ENCODE assay signal across 14 mouse cellular contexts in genomic region chr17:87332142-87332815, GRCm38 (mm10). TPM values are rescaled to one million over a fixed set of nuclear protein-coding genes. Genes with fewer than 3 reads are reported as not detected.
A peak's percentile ranks its signal among the peaks of the same experiment; 100 is the strongest.
DNase-seq lines count a peak whose midpoint lies in the region; ATAC-seq and TF ChIP-seq lines count a peak whose summit lies in the region.
"Had no signal": no experiment of that assay in that cellular context is flagged by ENCODE, and none has a peak within 500 bp of the region (broad histone marks: within the 10 kb centered on the region; RNA-seq: fewer than 3 reads in every experiment).

No protein-coding gene starts in this region.

- no peaks in the 10 kb centered on the region for H3K36me3 ChIP-seq in neural tube, embryonic 12.5 days
- no peaks in the 10 kb centered on the region for H3K36me3 ChIP-seq in hindbrain, embryonic 16.5 days (ENCODE audit: control insufficient read depth, insufficient read depth, low read length)
- H3K36me3 ChIP-seq in stomach, embryonic 16.5 days (ENCODE audit: control insufficient read depth, insufficient read depth, low read length), result no peaks in the 10 kb centered on the region; the same call in 1 of the 2 replicates

- peak; percentile 56 to 68 for DNase-seq in cerebellum, adult 2 months
- no peak for DNase-seq in cerebellum, adult 11 months
- no peak for DNase-seq in neural tube, embryonic 10.5 days (ENCODE audit: extremely low spot score, low spot score)
- DNase-seq in kidney, postnatal 4 days, result no peak
- DNase-seq in urinary bladder, postnatal 4 days (ENCODE audit: low spot score in 2 of 2), result no peak
- DNase-seq: kidney, postnatal 36 days; left cerebral cortex, postnatal 4 days had no signal

- TF ChIP-seq CTCF in cerebellum, adult 2 months (IDR thresholded peaks at IDR 0.05; ENCODE audit: borderline replicate concordance, insufficient read depth, low read depth, low read length), result no peak

- H3K4me3 ChIP-seq in cerebellum, adult 2 months (replicated peaks; ENCODE audit: insufficient read depth, low read depth, low read length), result peak overlapping the region; percentile 20
- no peak overlapping the region for H3K4me3 ChIP-seq in neural tube, embryonic 12.5 days
- H3K4me3 ChIP-seq in hindbrain, embryonic 16.5 days (ENCODE audit: low read length), result no peak overlapping the region
- H3K4me3 ChIP-seq in stomach, embryonic 16.5 days (replicated peaks; ENCODE audit: low read length), result no peak overlapping the region
- H3K4me3 ChIP-seq: embryonic facial prominence, embryonic 15.5 days; megakaryocyte, embryonic 14.5 days had no signal

- H3K9ac ChIP-seq in neural tube, embryonic 12.5 days, result no peak overlapping the region
- no peak overlapping the region; the same call in 1 of the 2 replicates for H3K9ac ChIP-seq in hindbrain, embryonic 16.5 days (ENCODE audit: low read depth, low read length)
- peak overlapping the region; percentile 21; the same call in 1 of the 2 replicates for H3K9ac ChIP-seq in stomach, embryonic 16.5 days (ENCODE audit: low read length)
- H3K9ac ChIP-seq: embryonic facial prominence, embryonic 15.5 days had no signal

- ATAC-seq in neural tube, embryonic 12.5 days (ENCODE audit: low FRiP score, low read depth), result no peak; the same call in 1 of the 2 replicates
- ATAC-seq in hindbrain, embryonic 16.5 days, result no peak
- ATAC-seq in stomach, embryonic 16.5 days (ENCODE audit: insufficient read depth, low FRiP score), result 0 out of 2 replicates have a peak, but pooled peaks have one; percentile 34
- ATAC-seq: activated CD4-positive, CD25-positive, alpha-beta regulatory T cell, adult 4 months had no signal

- 7% methylated on average over 9 of the region's 9 CpGs for WGBS in cerebellum, adult 2 months
- 54% methylated on average over 9 of the region's 9 CpGs for WGBS in neural tube, embryonic 12.5 days
- WGBS in hindbrain, embryonic 16.5 days, result 48% methylated on average over 9 of the region's 9 CpGs
- 62% methylated on average over 9 of the region's 9 CpGs for WGBS in stomach, embryonic 16.5 days

- H3K4me1 ChIP-seq in cerebellum, adult 2 months (ENCODE audit: control insufficient read depth, insufficient read depth, low read length), result peaks cover 54% of the 10 kb centered on the region
- H3K4me1 ChIP-seq in neural tube, embryonic 12.5 days, result peaks cover 45% of the 10 kb centered on the region
- peaks cover 36% of the 10 kb centered on the region for H3K4me1 ChIP-seq in hindbrain, embryonic 16.5 days (ENCODE audit: control insufficient read depth, insufficient read depth, low read depth, low read length)
- peaks cover 28% of the 10 kb centered on the region for H3K4me1 ChIP-seq in stomach, embryonic 16.5 days (ENCODE audit: control insufficient read depth, insufficient read depth, low read length)

- H3K27me3 ChIP-seq in cerebellum, adult 2 months (ENCODE audit: control insufficient read depth, insufficient read depth, low read length), result no peaks in the 10 kb centered on the region
- no peaks in the 10 kb centered on the region for H3K27me3 ChIP-seq in neural tube, embryonic 12.5 days (replicated peaks)
- H3K27me3 ChIP-seq in hindbrain, embryonic 16.5 days (replicated peaks; ENCODE audit: control insufficient read depth, insufficient read depth, low read length), result no peaks in the 10 kb centered on the region
- H3K27me3 ChIP-seq in stomach, embryonic 16.5 days (ENCODE audit: control insufficient read depth, insufficient read depth, low read length), result 0 out of 2 replicates have a peak, but pooled peaks cover 5% of the 10 kb centered on the region
- H3K27me3 ChIP-seq: megakaryocyte, embryonic 14.5 days had no signal

- H3K9me3 ChIP-seq in neural tube, embryonic 12.5 days, result no peaks in the 10 kb centered on the region
- no peaks in the 10 kb centered on the region; the same call in 1 of the 2 replicates for H3K9me3 ChIP-seq in hindbrain, embryonic 16.5 days (ENCODE audit: control insufficient read depth, low read length)
- H3K9me3 ChIP-seq in stomach, embryonic 16.5 days (replicated peaks; ENCODE audit: control insufficient read depth, low read length), result no peaks in the 10 kb centered on the region
- H3K9me3 ChIP-seq: embryonic facial prominence, embryonic 15.5 days; G1E had no signal

- H3K27ac ChIP-seq in cerebellum, adult 2 months (ENCODE audit: insufficient read depth, low read length), result peak overlapping the region; percentile 88
- peak overlapping the region; percentile 37; the same call in 1 of the 2 replicates for H3K27ac ChIP-seq in neural tube, embryonic 12.5 days
- H3K27ac ChIP-seq in hindbrain, embryonic 16.5 days (ENCODE audit: low read depth, low read length), result peak overlapping the region; percentile 71
- H3K27ac ChIP-seq in stomach, embryonic 16.5 days (ENCODE audit: low read length), result peak overlapping the region; percentile 55
- H3K27ac ChIP-seq: embryonic facial prominence, embryonic 15.5 days had no signal

- 0 out of 2 replicates have a peak, but pooled peaks have one; percentile 2 for TF ChIP-seq POLR2A in cerebellum, adult 2 months (IDR thresholded peaks at IDR 0.05; ENCODE audit: borderline replicate concordance, insufficient read depth, low read length)

- H3K4me2 ChIP-seq in neural tube, embryonic 12.5 days (replicated peaks), result peak overlapping the region; percentile 46
- H3K4me2 ChIP-seq in hindbrain, embryonic 16.5 days (ENCODE audit: low read length), result peak overlapping the region; percentile 16
- H3K4me2 ChIP-seq in stomach, embryonic 16.5 days (ENCODE audit: low read depth, low read length), result no peak overlapping the region
- H3K4me2 ChIP-seq: embryonic facial prominence, embryonic 15.5 days had no signal

RNA-seq across cellular contexts. Expression of gene Ttc7, which starts 49.6 kb away (rescaled TPM):
- 5.9 and 6.3 TPM in 2 replicates for polyA plus RNA-seq in cerebellum, adult 2 months (2012; rRNA removed)
- 5.1 and 5.9 TPM in 2 replicates for polyA plus RNA-seq in neural tube, embryonic 12.5 days (2016; fragmentation: Nextera tagmentation; extraction: Ambion mirVana)
- polyA plus RNA-seq in hindbrain, embryonic 16.5 days (2015; fragmentation: Nextera tagmentation; extraction: Ambion mirVana), result 6.1 and 6.6 TPM in 2 replicates
- 10.7 and 11.1 TPM in 2 replicates for polyA plus RNA-seq in stomach, embryonic 16.5 days (2015; fragmentation: Nextera tagmentation; extraction: Ambion mirVana)

Comparison
In these comparisons a context has a peak if more than half of its experiments do, and no peak if none do; other contexts are left out.
1. DNase-seq: peak in cerebellum, adult 2 months (2 of 2); none in cerebellum, adult 11 months (single experiment), neural tube, embryonic 10.5 days (single experiment), kidney, postnatal 4 days (0 of 2) and urinary bladder, postnatal 4 days (0 of 2).
2. H3K27ac ChIP-seq: peak in every context shown above with its lines; median percentile 88 in cerebellum, adult 2 months; 71 in hindbrain, embryonic 16.5 days; 55 in stomach, embryonic 16.5 days; 37 in neural tube, embryonic 12.5 days.